Mouse (Mus musculus): ENCODE measurements around the gene B4galt2. TPM values are rescaled to one million over a fixed set of nuclear protein-coding genes. Genes with fewer than 3 reads are reported as not detected.

The B4galt2 gene
- total and polyA plus RNA-seq, 3 experiments: 0.08 to 0.19 TPM; not detected in 1

DNA sequence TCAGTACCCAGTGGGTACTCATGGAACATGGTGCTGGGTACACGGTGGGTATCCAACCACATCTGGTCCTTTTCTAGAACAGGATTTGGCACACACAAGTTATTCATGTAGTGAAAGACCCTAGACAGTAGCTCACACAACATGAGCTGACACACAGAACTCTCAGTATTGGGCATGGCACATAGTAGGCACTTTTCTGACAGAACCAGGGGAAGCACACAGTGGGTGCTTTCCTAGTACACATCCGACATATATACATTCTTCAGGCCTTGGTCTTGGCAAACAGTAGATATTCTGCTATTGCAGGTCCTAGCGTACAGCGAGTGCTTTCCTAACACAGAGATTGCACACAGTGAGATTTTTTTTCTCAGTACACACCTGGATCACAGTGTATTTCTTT is 37.0 kb downstream of the B4galt2 start:
- H3K27me3 ChIP-seq (ENCODE audit: control insufficient read depth in 1 of 2, insufficient read depth in 2 of 2, low read length in 2 of 2): no peaks in the 10 kb centered on the region
- H3K36me3 ChIP-seq (ENCODE audit: control insufficient read depth in 1 of 2, insufficient read depth in 2 of 2, low read length in 2 of 2): no peaks in the 10 kb centered on the region; a peak in 1 of 4 replicates
- no peak overlapping the region for H3K9ac ChIP-seq (ENCODE audit: control insufficient read depth, low read depth, low read length, poor library complexity, severe bottlenecking)
- H3K9me3 ChIP-seq (replicated peaks; ENCODE audit: insufficient read depth, low read length): no peaks in the 10 kb centered on the region
- TF ChIP-seq ZKSCAN1 (IDR thresholded peaks at IDR 0.05; ENCODE audit: low read depth, low read length) (peak; percentile 98), POLR2AphosphoS2 (IDR thresholded peaks at IDR 0.05; ENCODE audit: low read length) (no peak), CHD2 (IDR thresholded peaks at IDR 0.05; ENCODE audit: low read length) (no peak)
- no peak for DNase-seq (ENCODE audit: low read depth, low spot score)
- no peaks in the 10 kb centered on the region for H3K4me1 ChIP-seq (ENCODE audit: control insufficient read depth in 1 of 2, insufficient read depth in 2 of 2, low read length in 2 of 2)
- H3K27ac ChIP-seq (ENCODE audit: control insufficient read depth, low read depth, low read length): no peak overlapping the region
- no peak overlapping the region for H3K4me3 ChIP-seq (ENCODE audit: control insufficient read depth in 1 of 2, insufficient read depth in 1 of 2, low read depth in 2 of 2, low read length in 2 of 2)
- H3K79me2 ChIP-seq (ENCODE audit: control insufficient read depth, insufficient read depth, low read length, poor library complexity): no peaks in the 10 kb centered on the region

DNA sequence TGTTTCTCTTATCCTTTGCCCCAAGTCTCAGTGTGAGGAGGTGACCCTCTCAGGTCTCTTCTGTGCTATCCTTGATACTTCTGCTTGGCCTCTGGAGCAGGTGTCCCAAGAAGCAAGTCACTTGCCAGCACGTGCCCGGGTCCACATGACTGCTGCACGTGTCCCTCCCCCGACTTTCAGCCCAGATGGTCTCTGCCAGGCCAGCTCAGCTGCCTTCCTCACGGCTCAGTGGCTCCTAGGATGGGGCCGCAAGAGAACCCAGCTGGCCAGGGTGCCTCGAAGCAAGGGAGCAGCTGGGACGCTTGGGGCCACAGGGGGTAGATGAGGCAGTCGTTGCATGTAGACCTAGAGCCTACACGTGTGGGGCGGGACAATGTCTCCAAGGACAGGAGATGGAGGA is 38.0 kb downstream of the B4galt2 start:
- Histone ChIP-seq H3K9ac (ENCODE audit: control insufficient read depth, low read depth, low read length, poor library complexity, severe bottlenecking) (no peak overlapping the region), H3K4me3 (ENCODE audit: control insufficient read depth in 1 of 2, insufficient read depth in 1 of 2, low read depth in 2 of 2, low read length in 2 of 2) (no peak overlapping the region), H3K27ac (ENCODE audit: control insufficient read depth, low read depth, low read length) (no peak overlapping the region), H3K79me2 (ENCODE audit: control insufficient read depth, insufficient read depth, low read length, poor library complexity) (no peaks in the 10 kb centered on the region), H3K36me3 (ENCODE audit: control insufficient read depth in 1 of 2, insufficient read depth in 2 of 2, low read length in 2 of 2) (no peaks in the 10 kb centered on the region; a peak in 1 of 4 replicates), H3K27me3 (ENCODE audit: control insufficient read depth in 1 of 2, insufficient read depth in 2 of 2, low read length in 2 of 2) (no peaks in the 10 kb centered on the region), H3K4me1 (ENCODE audit: control insufficient read depth in 1 of 2, insufficient read depth in 2 of 2, low read length in 2 of 2) (no peaks in the 10 kb centered on the region), H3K9me3 (replicated peaks; ENCODE audit: insufficient read depth, low read length) (no peaks in the 10 kb centered on the region)
- DNase-seq (ENCODE audit: low read depth, low spot score): no peak
- TF ChIP-seq ZNF384 (IDR thresholded peaks at IDR 0.05; ENCODE audit: low read depth, low read length) (no peak), POLR2AphosphoS5 (IDR thresholded peaks at IDR 0.05; ENCODE audit: borderline replicate concordance, low read depth, low read length) (no peak), GATA1 (IDR thresholded peaks at IDR 0.05; ENCODE audit: low read depth, low read length) (no peak), RCOR1 (IDR thresholded peaks at IDR 0.05; ENCODE audit: low read depth, low read length) (no peak), JUND (IDR thresholded peaks at IDR 0.05; ENCODE audit: low read depth, low read length) (no peak), TBP (IDR thresholded peaks at IDR 0.05; ENCODE audit: low read depth, low read length) (no peak), ELF1 (IDR thresholded peaks at IDR 0.05; ENCODE audit: low read depth, low read length) (no peak), TCF12 (IDR thresholded peaks at IDR 0.05; ENCODE audit: low read depth, low read length) (no peak)

DNA sequence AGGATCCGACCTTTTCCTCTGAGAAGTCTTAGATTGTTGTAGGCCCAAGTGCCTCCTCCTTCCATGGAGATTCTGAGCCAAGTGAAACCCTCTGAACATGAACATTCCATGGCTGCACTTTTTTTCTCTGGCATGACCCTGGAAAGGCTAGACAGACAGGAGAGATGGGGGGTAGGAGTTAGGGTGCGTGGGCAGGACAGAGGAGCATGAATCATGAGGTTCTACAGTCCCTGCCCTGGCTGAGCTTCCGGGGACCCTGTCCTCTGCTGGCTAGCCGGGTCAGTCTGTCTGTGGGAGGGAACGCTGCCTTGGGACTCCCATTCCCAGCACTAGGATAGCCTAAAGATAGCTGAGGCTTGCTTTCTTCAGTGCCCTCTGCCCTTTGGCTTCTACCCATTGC is 38.8 kb downstream of the B4galt2 start:
- H3K27ac ChIP-seq (ENCODE audit: control insufficient read depth, low read depth, low read length): no peak overlapping the region
- H3K36me3 ChIP-seq (ENCODE audit: control insufficient read depth in 1 of 2, insufficient read depth in 2 of 2, low read length in 2 of 2): no peaks in the 10 kb centered on the region; a peak in 1 of 4 replicates
- TF ChIP-seq MYC (IDR thresholded peaks at IDR 0.05; ENCODE audit: low read depth, low read length) (no peak), ZC3H11A (IDR thresholded peaks at IDR 0.05; ENCODE audit: low read depth, low read length) (no peak), TBP (IDR thresholded peaks at IDR 0.05; ENCODE audit: low read depth, low read length) (no peak), E2F4 (IDR thresholded peaks at IDR 0.05; ENCODE audit: borderline replicate concordance, low read depth, low read length) (no peak), MYB (IDR thresholded peaks at IDR 0.05; ENCODE audit: low read depth, low read length) (no peak), KAT2A (conservative IDR thresholded peaks at IDR 0.05; ENCODE audit: low read depth, low read length) (no peak), MAZ (IDR thresholded peaks at IDR 0.05; ENCODE audit: low read depth, low read length) (no peak), UBTF (IDR thresholded peaks at IDR 0.05; ENCODE audit: borderline replicate concordance, insufficient read depth, low read depth, low read length) (no peak), CHD1 (IDR thresholded peaks at IDR 0.05; ENCODE audit: low read depth, low read length) (no peak)
- no peaks in the 10 kb centered on the region for H3K4me1 ChIP-seq (ENCODE audit: control insufficient read depth in 1 of 2, insufficient read depth in 2 of 2, low read length in 2 of 2)
- no peak overlapping the region for H3K9ac ChIP-seq (ENCODE audit: control insufficient read depth, low read depth, low read length, poor library complexity, severe bottlenecking)
- H3K27me3 ChIP-seq (ENCODE audit: control insufficient read depth in 1 of 2, insufficient read depth in 2 of 2, low read length in 2 of 2): no peaks in the 10 kb centered on the region
- no peak overlapping the region for H3K4me3 ChIP-seq (ENCODE audit: control insufficient read depth in 1 of 2, insufficient read depth in 1 of 2, low read depth in 2 of 2, low read length in 2 of 2)
- no peak for DNase-seq (ENCODE audit: low read depth, low spot score)
- H3K79me2 ChIP-seq (ENCODE audit: control insufficient read depth, insufficient read depth, low read length, poor library complexity): no peaks in the 10 kb centered on the region
- no peaks in the 10 kb centered on the region for H3K9me3 ChIP-seq (replicated peaks; ENCODE audit: insufficient read depth, low read length)
